Mouse (Mus musculus): ENCODE measurements around the gene Arhgap21. TPM values are rescaled to one million over a fixed set of nuclear protein-coding genes. Genes with fewer than 3 reads are reported as not detected.

The Arhgap21 gene
- total and polyA plus RNA-seq, 2 experiments from 2014 or later: 10.1 to 66.7 TPM

DNA sequence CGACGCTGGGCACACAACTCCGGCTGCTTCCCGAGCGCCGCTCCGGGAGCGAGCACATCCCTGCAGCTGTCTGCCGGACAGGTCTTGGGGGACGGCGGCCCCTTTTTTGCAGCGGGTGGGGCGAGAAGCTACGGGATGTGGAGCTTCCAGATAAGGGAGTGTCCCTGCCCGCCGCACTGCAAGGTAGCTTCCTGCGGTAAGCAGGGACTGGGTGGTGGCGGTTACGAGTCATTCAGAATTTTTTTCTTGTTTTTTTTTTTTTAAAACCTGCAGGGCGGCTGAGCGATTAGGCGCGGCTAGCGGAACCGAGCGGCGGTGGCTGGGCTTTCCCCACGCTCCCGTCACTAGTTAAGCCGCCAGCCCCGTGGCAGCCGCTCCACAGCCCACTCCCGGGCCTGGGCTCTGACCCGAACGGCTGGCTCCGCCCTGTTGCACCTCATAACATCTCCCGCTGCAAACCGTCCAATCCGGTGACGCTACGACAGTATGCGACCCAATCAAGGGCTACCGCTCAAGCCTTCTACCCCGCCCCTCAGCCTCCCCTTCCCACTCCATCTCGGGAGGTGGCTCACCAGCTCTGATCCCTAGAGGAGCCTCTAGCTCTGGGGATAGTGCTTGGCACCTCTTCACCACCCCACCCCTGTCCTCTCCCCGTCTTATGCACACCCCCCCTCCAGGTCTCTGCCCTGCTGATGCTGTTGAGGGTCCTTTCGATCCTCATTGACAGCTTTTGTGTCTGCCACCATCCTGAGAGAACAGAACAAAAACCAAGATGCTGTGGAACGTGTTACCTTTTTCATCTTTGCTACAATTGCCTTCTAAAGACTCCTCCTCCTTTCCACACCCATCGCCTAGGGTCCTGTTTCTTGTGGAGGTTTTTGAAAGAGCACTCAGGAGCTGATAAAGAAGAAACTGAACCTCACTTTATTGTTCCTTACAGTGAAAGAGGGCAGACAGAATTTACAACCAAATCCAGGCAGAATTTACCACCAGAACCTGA lies 820 bp upstream of the Arhgap21 start:
- TF ChIP-seq CTCF (IDR thresholded peaks at IDR 0.05; ENCODE audit: low read depth) (peak; percentile 1; the same call in 1 of the 2 replicates), EP300 (IDR thresholded peaks at IDR 0.05; ENCODE audit: low read depth) (no peak)
- WGBS: under 1% methylated on average over 49 of the region's 49 CpGs
- Histone ChIP-seq H3K27ac (ENCODE audit: low read depth) (peak overlapping the region; percentile 96), H3K4me1 (ENCODE audit: control insufficient read depth, insufficient read depth) (peaks cover 15% of the 10 kb centered on the region; the same call in 1 of the 2 replicates), H3K4me2 (ENCODE audit: low read depth, low read length) (peak overlapping the region; percentile 82), H3K9me3 (replicated peaks; ENCODE audit: control insufficient read depth, low read length) (no peaks in the 10 kb centered on the region), H3K4me3 (ENCODE audit: low read depth, low read length) (peak overlapping the region; percentile 89), H3K27me3 (ENCODE audit: control insufficient read depth, insufficient read depth, low read length) (no peaks in the 10 kb centered on the region), H3K9ac (replicated peaks; ENCODE audit: low read depth, low read length) (peak overlapping the region; percentile 95), H3K36me3 (replicated peaks; ENCODE audit: control insufficient read depth, insufficient read depth, low read length) (no peaks in the 10 kb centered on the region)
- ATAC-seq (ENCODE audit: insufficient read depth, low read depth): peak; percentile 91
- peak; percentile 96 for DNase-seq (ENCODE audit: low spot score)

DNA sequence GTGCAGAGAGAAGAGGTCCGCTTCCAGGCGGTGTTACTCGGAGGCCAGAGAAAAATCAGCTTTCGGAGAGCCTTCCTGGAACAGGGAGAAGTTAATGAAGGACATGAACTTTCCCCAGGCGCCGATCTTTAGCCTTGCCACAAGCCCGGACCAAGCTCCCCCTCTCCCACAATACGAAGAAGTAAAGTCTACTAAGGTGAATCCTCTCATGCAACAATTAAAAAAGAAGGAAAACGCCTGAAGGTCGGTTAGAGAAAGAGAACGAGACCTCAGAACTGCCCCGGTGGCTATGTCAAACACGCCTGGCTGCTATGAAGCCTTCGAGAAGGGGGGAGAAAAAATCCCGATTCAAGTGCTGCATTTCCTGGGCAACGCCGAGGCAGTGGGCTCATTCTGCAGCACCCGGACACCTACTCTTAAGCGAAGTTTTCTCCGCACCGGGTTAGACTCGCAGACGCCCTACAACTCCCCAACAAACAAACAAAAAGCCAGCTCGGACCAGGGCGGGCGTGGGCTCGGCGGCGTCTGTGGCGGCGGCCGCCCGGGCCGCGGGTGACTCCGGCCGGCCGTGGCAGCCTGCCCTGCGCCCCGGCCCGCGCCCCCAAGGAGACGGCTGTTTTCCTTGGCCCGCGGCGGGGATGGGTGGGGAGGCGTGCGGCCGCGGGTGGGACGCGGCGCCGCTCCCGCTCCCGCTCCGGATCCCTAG lies 882 bp downstream of the Arhgap21 start:
- Histone ChIP-seq H3K9ac (replicated peaks; ENCODE audit: low read depth, low read length) (peak overlapping the region; percentile 95), H3K36me3 (replicated peaks; ENCODE audit: control insufficient read depth, insufficient read depth, low read length) (no peaks in the 10 kb centered on the region), H3K4me1 (ENCODE audit: control insufficient read depth, insufficient read depth) (peaks cover 20% of the 10 kb centered on the region), H3K27me3 (ENCODE audit: control insufficient read depth, insufficient read depth, low read length) (no peaks in the 10 kb centered on the region), H3K27ac (ENCODE audit: low read depth) (peak overlapping the region; percentile 96), H3K4me2 (ENCODE audit: low read depth, low read length) (peak overlapping the region; percentile 82), H3K9me3 (replicated peaks; ENCODE audit: control insufficient read depth, low read length) (no peaks in the 10 kb centered on the region), H3K4me3 (ENCODE audit: low read depth, low read length) (peak overlapping the region; percentile 89)
- ATAC-seq (ENCODE audit: insufficient read depth, low read depth): no peak; the same call in 1 of the 2 replicates
- under 1% methylated on average over 48 of the region's 57 CpGs for WGBS
- no peak for TF ChIP-seq CTCF (IDR thresholded peaks at IDR 0.05; ENCODE audit: low read depth)
- TF ChIP-seq EP300 (IDR thresholded peaks at IDR 0.05; ENCODE audit: low read depth): no peak
- DNase-seq (ENCODE audit: low spot score): no peak

DNA sequence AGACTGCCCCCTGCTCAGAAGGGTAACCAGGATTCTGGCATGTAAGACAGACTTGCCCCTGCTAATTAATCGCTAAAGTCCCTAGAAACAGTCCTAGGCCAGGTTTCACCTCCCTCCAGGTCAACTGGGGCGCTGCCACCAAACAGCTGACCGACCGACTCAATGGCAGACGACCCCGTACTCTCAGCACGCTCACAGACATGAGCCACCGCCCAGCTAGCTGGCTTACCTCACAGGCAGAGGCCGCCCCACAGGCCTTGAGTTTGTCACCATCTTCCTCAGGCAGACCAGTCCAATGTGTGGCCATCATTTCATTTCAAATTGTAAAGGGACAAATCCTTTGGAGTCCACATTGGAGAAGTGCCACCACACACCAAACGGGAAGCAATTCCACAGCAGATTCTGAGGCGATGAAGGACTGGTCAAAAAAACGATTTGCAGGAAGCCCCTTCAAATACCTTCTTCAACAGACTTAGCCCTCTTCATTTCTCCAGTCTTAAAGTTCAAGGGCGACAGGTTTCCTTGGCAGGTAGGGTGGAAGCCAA lies 1.5 kb downstream of the Arhgap21 start:
- Histone ChIP-seq H3K4me3 (ENCODE audit: low read depth, low read length) (peak overlapping the region; percentile 89), H3K4me1 (ENCODE audit: control insufficient read depth, insufficient read depth) (peaks cover 26% of the 10 kb centered on the region), H3K36me3 (replicated peaks; ENCODE audit: control insufficient read depth, insufficient read depth, low read length) (no peaks in the 10 kb centered on the region), H3K9ac (replicated peaks; ENCODE audit: low read depth, low read length) (peak overlapping the region; percentile 95), H3K9me3 (replicated peaks; ENCODE audit: control insufficient read depth, low read length) (no peaks in the 10 kb centered on the region), H3K27me3 (ENCODE audit: control insufficient read depth, insufficient read depth, low read length) (no peaks in the 10 kb centered on the region), H3K27ac (ENCODE audit: low read depth) (peak overlapping the region; percentile 96), H3K4me2 (ENCODE audit: low read depth, low read length) (peak overlapping the region; percentile 82)
- TF ChIP-seq CTCF (IDR thresholded peaks at IDR 0.05; ENCODE audit: low read depth) (no peak), EP300 (IDR thresholded peaks at IDR 0.05; ENCODE audit: low read depth) (no peak)
- no peak for ATAC-seq (ENCODE audit: insufficient read depth, low read depth)
- DNase-seq (ENCODE audit: low spot score): peak; percentile 75
- WGBS: 2% methylated on average over 13 of the region's 13 CpGs

DNA sequence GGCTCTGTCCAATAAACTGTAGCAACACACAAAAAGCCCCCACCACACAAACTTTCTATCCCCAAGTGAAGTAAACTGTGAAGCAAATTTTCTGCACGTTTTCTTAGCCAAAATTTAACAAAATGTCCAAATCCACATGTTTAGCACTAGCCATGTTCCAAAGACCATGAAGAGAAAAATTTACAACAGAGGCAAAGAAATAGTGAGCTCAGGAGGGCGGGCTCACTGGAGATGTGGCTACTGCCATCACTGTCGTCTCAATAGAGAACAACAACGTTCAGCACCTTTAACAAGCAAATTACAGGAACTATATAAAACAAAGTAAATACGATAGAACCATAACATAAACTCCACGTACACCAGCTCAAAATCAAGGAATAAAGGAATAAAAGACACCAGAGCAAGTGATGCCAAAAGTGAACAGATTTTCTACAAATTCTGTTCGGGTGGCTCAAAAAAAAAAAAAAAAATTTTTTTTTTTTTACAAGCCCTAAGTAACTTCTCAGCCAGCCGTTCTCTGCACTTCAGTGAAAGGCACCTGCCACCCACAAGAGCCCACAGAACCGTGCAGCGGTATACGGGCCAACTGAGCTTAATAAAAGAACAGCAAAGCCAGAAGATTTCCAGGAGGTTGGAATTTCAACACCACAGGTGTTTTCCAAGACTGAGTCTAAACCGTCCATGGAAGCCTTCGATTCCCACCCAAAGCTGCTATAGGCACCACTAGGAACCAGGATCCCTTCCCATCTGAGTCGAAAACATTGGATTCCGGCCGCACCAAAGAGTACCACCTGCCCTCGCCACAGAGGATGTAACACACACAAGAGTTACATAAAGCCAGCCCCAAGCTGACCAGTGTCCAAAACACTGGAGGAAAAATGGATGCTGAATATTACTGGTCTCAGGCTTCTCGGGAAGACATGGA lies 2.2 kb downstream of the Arhgap21 start:
- Histone ChIP-seq H3K27ac (ENCODE audit: low read depth) (peak overlapping the region; percentile 96), H3K36me3 (replicated peaks; ENCODE audit: control insufficient read depth, insufficient read depth, low read length) (no peaks in the 10 kb centered on the region), H3K4me3 (ENCODE audit: low read depth, low read length) (peak overlapping the region; percentile 89), H3K27me3 (ENCODE audit: control insufficient read depth, insufficient read depth, low read length) (no peaks in the 10 kb centered on the region), H3K9ac (replicated peaks; ENCODE audit: low read depth, low read length) (peak overlapping the region; percentile 95), H3K9me3 (replicated peaks; ENCODE audit: control insufficient read depth, low read length) (no peaks in the 10 kb centered on the region), H3K4me2 (ENCODE audit: low read depth, low read length) (peak overlapping the region; percentile 82), H3K4me1 (ENCODE audit: control insufficient read depth, insufficient read depth) (peaks cover 32% of the 10 kb centered on the region)
- ATAC-seq (ENCODE audit: insufficient read depth, low read depth): no peak
- DNase-seq (ENCODE audit: low spot score): no peak
- WGBS: 19% methylated on average over 18 of the region's 18 CpGs
- TF ChIP-seq CTCF (IDR thresholded peaks at IDR 0.05; ENCODE audit: low read depth) (no peak), EP300 (IDR thresholded peaks at IDR 0.05; ENCODE audit: low read depth) (no peak)
